Mouse (Mus musculus): ENCODE measurements around the gene Fubp1.

- TF ChIP-seq CTCF (IDR thresholded peaks at IDR 0.05; ENCODE audit: low read depth, low read length) = no peak
- 0 out of 2 replicates have a peak, but pooled peaks have one; percentile 41 for TF ChIP-seq POLR2A (IDR thresholded peaks at IDR 0.05; ENCODE audit: borderline replicate concordance, low read depth, low read length)
Measured at GRCm38 (mm10) chr3:152209967-152210634, at the start of gene Fubp1, which contains the start of gene Dnajb4.
